Mouse (Mus musculus): ENCODE results near the gene Mon1a. TPM values are rescaled to one million over a fixed set of nuclear protein-coding genes. Genes with fewer than 3 reads are reported as not detected.

The Mon1a gene
- polyA plus RNA-seq, 1 experiment = 15.3 TPM

- TF ChIP-seq POLR2A (IDR thresholded peaks at IDR 0.05; ENCODE audit: borderline replicate concordance, low read depth, low read length) (no peak), CTCF (IDR thresholded peaks at IDR 0.05; ENCODE audit: low read depth, low read length) (no peak)
Measured at GRCm38 (mm10) chr9:107888267-107888850, 408 bp downstream of the Mon1a start.

GRCm38 (mm10) chr9:107890260-107890659 is 2.3 kb downstream of the Mon1a start:
- TF ChIP-seq CTCF (IDR thresholded peaks at IDR 0.05; ENCODE audit: low read depth, low read length) = no peak
- TF ChIP-seq POLR2A (IDR thresholded peaks at IDR 0.05; ENCODE audit: borderline replicate concordance, low read depth, low read length) = no peak
- H3K4me1 ChIP-seq (ENCODE audit: control insufficient read depth, insufficient read depth, low read length) = peaks cover 6% of the 10 kb centered on the region
- no peak overlapping the region for H3K27ac ChIP-seq (ENCODE audit: insufficient read depth, low read depth, low read length)
- no peak overlapping the region for H3K4me3 ChIP-seq (ENCODE audit: insufficient read depth, low read length)

More at GRCm38 (mm10) chr9:107888267-107888850, 408 bp downstream of the Mon1a start:
- H3K4me3 ChIP-seq (ENCODE audit: insufficient read depth, low read length) = peak overlapping the region; percentile 100
- peak overlapping the region; percentile 47; the same call in 1 of the 2 replicates for H3K27ac ChIP-seq (ENCODE audit: insufficient read depth, low read depth, low read length)
- H3K4me1 ChIP-seq (ENCODE audit: control insufficient read depth, insufficient read depth, low read length) = peaks cover 6% of the 10 kb centered on the region

- TF ChIP-seq CTCF (IDR thresholded peaks at IDR 0.05; ENCODE audit: low read depth, low read length) = peak; percentile 36; the same call in 1 of the 2 replicates
- no peak for TF ChIP-seq POLR2A (IDR thresholded peaks at IDR 0.05; ENCODE audit: borderline replicate concordance, low read depth, low read length)
- H3K4me1 ChIP-seq (ENCODE audit: control insufficient read depth, insufficient read depth, low read length) = peaks cover 6% of the 10 kb centered on the region
- no peak overlapping the region for H3K4me3 ChIP-seq (ENCODE audit: insufficient read depth, low read length)
- H3K27ac ChIP-seq (ENCODE audit: insufficient read depth, low read depth, low read length) = no peak overlapping the region
Measured at GRCm38 (mm10) chr9:107891023-107891422, 3.1 kb downstream of the Mon1a start.

- Histone ChIP-seq H3K27ac (ENCODE audit: insufficient read depth, low read depth, low read length) (no peak overlapping the region), H3K4me3 (ENCODE audit: insufficient read depth, low read length) (no peak overlapping the region), H3K4me1 (ENCODE audit: control insufficient read depth, insufficient read depth, low read length) (no peaks in the 10 kb centered on the region)
- TF ChIP-seq POLR2A (IDR thresholded peaks at IDR 0.05; ENCODE audit: borderline replicate concordance, low read depth, low read length) (no peak), CTCF (IDR thresholded peaks at IDR 0.05; ENCODE audit: low read depth, low read length) (no peak)
Measured at GRCm38 (mm10) chr9:107898563-107898962, 10.6 kb downstream of the Mon1a start.

- Histone ChIP-seq H3K4me1 (ENCODE audit: control insufficient read depth, insufficient read depth, low read length) (no peaks in the 10 kb centered on the region), H3K27ac (ENCODE audit: insufficient read depth, low read depth, low read length) (no peak overlapping the region), H3K4me3 (ENCODE audit: insufficient read depth, low read length) (no peak overlapping the region)
- TF ChIP-seq POLR2A (IDR thresholded peaks at IDR 0.05; ENCODE audit: borderline replicate concordance, low read depth, low read length) (no peak), CTCF (IDR thresholded peaks at IDR 0.05; ENCODE audit: low read depth, low read length) (no peak)
Measured at GRCm38 (mm10) chr9:107899855-107900254, 11.9 kb downstream of the Mon1a start.

GRCm38 (mm10) chr9:107900840-107901626 is 13.1 kb downstream of the Mon1a start:
- no peak overlapping the region for H3K27ac ChIP-seq (ENCODE audit: insufficient read depth, low read depth, low read length)
- TF ChIP-seq POLR2A (IDR thresholded peaks at IDR 0.05; ENCODE audit: borderline replicate concordance, low read depth, low read length) = no peak
- TF ChIP-seq CTCF (IDR thresholded peaks at IDR 0.05; ENCODE audit: low read depth, low read length) = no peak
- H3K4me3 ChIP-seq (ENCODE audit: insufficient read depth, low read length) = no peak overlapping the region
- no peaks in the 10 kb centered on the region for H3K4me1 ChIP-seq (ENCODE audit: control insufficient read depth, insufficient read depth, low read length)

GRCm38 (mm10) chr9:107901627-107901914 is 13.6 kb downstream of the Mon1a start:
- Histone ChIP-seq H3K4me1 (ENCODE audit: control insufficient read depth, insufficient read depth, low read length) (no peaks in the 10 kb centered on the region), H3K4me3 (ENCODE audit: insufficient read depth, low read length) (no peak overlapping the region), H3K27ac (ENCODE audit: insufficient read depth, low read depth, low read length) (no peak overlapping the region)
- TF ChIP-seq POLR2A (IDR thresholded peaks at IDR 0.05; ENCODE audit: borderline replicate concordance, low read depth, low read length) (no peak), CTCF (IDR thresholded peaks at IDR 0.05; ENCODE audit: low read depth, low read length) (no peak)

GRCm38 (mm10) chr9:107904726-107905125 is 16.8 kb downstream of the Mon1a start:
- no peak overlapping the region for H3K4me3 ChIP-seq (ENCODE audit: insufficient read depth, low read length)
- TF ChIP-seq POLR2A (IDR thresholded peaks at IDR 0.05; ENCODE audit: borderline replicate concordance, low read depth, low read length) (no peak), CTCF (IDR thresholded peaks at IDR 0.05; ENCODE audit: low read depth, low read length) (peak; percentile 96)
- H3K4me1 ChIP-seq (ENCODE audit: control insufficient read depth, insufficient read depth, low read length) = peaks cover 9% of the 10 kb centered on the region
- H3K27ac ChIP-seq (ENCODE audit: insufficient read depth, low read depth, low read length) = no peak overlapping the region

GRCm38 (mm10) chr9:107906252-107906966 is 18.5 kb downstream of the Mon1a start, which contains the start of gene Mst1r:
Gene Mst1r, plus strand, starts transcription at chr9:107906873.
- no peak for TF ChIP-seq CTCF (IDR thresholded peaks at IDR 0.05; ENCODE audit: low read depth, low read length)
- TF ChIP-seq POLR2A (IDR thresholded peaks at IDR 0.05; ENCODE audit: borderline replicate concordance, low read depth, low read length) = no peak
- H3K4me1 ChIP-seq (ENCODE audit: control insufficient read depth, insufficient read depth, low read length) = peaks cover 9% of the 10 kb centered on the region
- H3K4me3 ChIP-seq (ENCODE audit: insufficient read depth, low read length) = no peak within 1 kb of the TSS
- no peak within 1 kb of the TSS for H3K27ac ChIP-seq (ENCODE audit: insufficient read depth, low read depth, low read length)
